Mouse (Mus musculus) heart, postnatal 0 days (tissue): ENCODE measurements around the gene Gck.

ENCODE experiments used
- CTCF ChIP-seq: IDR thresholded peaks from 2 replicates; pipeline ENCODE4 v1.5.1; 2016; ENCODE audit warnings: antibody characterized with exemption, control low read depth, low read depth
- EP300 ChIP-seq: IDR thresholded peaks from 2 replicates; pipeline ENCODE4 v1.6.1; 2016; ENCODE audit warnings: antibody characterized with exemption, low read depth

GRCm38 (mm10) chr11:5955546-5956276 is 5.8 kb upstream of the Gck start, which contains the start of gene Ykt6:
- TF ChIP-seq CTCF, result no peak
- TF ChIP-seq EP300, result no peak
